Mouse (Mus musculus) cerebellum, adult 11 months (tissue): ENCODE data around the gene Dock1.

Experiments used
- DNase-seq: peaks from one replicate; pipeline ENCODE4 v3.0.0; 2022

The Dock1 gene

DNA sequence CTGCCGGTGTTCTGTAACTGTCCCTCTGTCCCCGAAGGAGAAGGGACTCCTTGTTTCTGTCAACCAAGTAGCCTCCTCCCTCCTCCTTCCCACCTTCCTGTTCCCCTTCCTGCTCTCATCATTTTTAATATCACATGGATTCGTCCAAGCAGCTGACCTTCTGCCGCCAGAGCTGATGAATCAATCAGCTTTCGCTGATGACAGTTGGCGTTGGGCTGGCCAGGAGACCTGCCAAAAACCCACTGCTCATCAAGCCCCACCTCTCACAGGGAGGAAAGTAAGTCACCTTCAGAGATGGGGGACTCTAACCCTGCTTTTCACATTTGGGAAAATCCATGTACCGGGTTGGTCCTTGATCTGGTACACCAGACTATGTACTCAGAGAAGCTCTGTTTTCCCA is 87.2 kb downstream of the Dock1 start:
- DNase-seq, result no peak

DNA sequence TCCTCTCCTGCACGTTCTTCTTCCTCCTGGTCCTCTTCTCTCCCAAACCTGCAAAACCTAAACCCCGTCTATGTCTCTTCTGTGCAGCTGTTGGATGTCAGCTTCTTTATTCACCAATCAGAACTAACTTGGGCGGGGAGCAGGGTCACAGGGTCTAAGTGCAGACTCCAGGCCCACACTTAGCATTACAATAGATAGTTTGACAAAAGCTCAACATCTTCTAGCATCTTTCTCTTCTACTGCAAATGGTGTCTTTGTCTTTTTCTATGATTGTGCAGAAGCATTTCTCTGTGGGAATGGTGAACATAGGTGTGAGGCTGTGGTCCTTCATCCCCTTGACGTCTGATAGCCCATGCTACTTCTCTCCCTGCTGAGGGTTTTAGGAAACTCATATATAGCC is 91.3 kb downstream of the Dock1 start:
- no peak for DNase-seq

DNA sequence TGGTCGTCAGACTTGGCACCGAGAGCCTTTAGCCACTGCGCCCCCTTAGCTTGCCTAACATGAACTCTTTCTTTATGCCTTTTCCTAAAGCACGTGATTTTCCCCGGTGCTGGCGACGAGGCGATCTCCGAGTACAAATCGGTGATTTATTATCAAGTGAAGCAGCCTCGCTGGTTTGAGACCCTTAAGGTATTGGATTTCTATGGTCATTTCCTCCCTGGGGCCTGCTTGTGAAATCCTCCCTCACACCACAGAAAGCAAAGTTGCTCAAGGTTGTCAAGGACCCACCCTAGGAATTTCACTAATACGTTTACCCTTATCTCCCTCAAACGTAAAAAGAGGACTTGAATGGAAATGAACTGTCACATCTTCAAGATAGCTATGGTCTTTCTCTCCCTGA is 94.7 kb downstream of the Dock1 start:
- DNase-seq, result no peak

DNA sequence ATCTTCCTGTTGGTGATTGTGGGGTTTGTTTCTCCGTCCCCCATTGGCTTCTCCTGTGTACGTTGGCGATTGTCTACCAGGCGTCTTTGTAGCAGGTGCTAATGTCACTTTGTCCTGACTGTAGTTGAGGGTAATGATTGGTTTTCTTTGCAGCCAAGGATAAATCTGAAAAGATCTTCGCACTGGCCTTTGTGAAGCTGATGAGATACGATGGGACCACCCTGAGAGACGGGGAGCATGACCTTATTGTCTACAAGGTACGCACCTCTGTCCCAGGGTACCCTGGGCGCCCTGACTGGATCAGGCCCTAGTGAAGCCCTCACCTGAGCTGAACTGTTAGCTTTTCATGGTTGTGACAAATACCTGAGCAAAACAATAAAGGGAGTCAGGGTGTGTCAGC is 100.9 kb downstream of the Dock1 start:
- no peak for DNase-seq

DNA sequence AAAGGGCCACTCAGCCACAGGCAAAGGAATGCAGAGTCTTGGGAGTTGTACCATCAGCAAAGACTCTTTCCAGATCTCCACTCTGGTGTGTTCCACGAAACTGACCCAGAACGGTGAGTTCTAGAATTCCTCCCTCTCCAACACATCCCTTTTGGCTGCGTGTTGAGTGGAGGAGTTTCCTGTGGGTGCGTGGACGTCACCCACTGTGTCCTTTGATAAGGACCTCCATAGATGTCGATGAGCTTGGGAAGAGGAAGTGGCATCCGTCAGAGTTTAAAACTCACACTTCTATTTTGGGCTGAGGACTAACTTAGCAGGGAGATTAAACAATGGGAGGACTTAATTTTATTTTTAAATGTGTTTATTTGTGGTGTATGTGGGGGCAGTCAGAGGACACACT is 101.9 kb downstream of the Dock1 start:
- no peak for DNase-seq

DNA sequence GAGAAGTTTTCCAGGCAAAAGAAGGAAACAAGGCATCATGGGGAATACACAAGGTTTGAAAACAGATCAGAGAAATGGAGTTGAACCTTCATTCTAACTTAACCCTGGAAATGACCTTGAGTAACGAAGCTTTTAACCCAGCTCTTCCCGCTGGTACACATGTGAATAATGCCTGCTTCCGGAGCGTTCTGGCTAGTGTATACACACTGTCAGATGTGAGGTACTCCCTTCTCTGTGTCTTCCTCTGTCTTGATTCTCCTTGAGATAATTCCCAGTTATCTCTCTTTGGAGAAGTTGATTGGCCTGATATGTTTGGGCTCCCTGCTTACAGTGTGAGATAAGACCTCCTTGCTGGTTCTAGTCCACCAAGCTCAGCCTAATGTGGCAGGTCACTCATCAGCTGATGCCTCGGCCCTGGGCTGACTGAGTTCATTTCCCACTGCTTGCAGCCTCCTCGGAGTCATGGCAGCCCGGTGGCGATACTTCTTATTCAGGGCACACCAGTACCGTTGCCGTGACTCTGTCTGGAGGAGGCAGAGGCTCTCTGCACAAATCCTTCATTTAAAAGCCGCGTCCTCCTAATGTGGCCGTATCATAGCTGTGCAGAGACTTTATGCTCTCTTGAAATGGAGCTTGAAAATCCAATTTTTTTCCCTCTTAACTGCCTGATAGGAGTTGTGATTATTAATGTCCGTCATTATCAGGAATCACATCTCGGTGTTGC is 102.6 kb downstream of the Dock1 start:
- DNase-seq, result no peak

DNA sequence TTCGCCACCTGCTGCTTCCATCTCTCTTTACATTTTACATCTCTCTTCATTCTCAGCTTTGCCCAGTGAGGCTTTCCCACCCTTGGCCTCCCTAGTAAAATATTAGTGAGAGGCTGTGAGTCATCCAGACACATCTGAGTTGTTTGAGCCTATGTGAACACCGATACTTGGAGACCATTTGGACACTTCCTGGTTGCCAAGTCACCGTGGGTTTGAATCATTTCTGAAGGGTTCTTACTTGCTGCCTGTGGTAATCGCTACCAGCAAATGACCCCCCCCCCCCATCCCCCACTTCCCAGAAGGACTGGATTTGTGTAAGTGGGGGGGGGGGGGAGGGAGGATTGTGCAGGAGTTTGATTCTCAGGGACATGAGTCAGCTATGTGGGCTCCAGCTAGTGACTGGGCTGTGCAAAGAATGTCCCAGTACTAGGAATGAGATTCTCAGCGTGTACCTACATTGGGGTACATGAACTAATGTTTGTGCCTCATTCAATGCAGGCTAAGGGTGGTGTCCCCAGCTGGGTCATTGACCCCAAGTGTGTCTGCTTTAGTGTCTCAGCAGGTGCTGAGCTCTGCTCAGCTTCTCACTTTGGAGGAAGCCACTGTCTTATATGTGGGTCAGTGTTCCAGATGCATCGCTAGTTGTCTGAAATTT is 103.4 kb downstream of the Dock1 start:
- no peak for DNase-seq

DNA sequence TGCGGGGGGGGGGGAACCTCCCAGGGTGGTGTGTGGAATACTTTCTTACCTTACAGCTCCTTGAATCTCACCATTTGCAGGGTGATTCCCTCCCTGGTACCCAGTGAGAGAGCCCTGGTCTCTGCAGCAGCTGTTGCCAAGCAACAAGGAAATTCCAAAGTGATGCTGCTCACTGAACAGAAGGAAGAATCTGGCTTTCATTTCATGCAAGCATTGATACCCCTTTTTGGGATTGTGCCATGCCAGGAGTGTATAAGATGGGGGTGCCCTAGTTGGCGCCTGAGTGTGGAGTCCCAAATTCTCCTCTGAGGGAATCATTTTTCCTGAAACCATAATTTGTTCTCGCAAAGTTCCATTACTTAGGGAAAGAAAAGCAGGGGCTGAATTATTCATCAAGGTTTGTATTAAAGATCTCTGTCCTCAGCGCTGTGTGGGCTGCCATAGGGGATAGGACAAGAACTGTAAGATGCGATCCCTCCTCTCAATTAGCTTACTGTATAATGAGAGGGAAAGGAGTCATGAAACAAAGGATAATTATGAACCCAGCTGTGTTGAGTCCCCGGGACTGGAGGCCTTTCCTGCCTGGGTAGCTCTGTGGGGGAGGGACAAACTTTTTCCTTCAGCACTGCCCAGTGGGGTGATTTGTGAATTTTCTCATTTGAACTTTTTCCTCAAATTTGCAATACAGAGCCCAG is 104.2 kb downstream of the Dock1 start:
- no peak for DNase-seq

DNA sequence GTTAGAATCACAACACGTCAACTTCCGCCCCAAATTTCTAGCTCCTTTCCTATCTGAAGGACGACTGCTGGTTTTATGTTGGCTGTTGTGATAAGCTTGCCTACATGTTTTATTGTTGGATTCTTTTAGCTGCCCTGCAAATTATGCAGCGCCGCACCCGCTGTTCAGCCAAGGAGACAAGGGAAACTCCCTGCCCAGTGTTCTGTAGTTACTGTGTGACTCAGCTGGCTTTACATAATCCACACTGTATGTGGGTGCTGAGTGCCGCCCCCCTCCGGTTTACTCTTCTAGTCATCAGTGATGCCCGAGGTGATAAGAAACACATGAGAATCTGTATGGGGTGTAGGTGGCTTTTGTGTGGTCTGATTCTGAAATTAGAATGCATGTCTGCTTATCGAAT is 105.2 kb downstream of the Dock1 start:
- DNase-seq, result no peak

DNA sequence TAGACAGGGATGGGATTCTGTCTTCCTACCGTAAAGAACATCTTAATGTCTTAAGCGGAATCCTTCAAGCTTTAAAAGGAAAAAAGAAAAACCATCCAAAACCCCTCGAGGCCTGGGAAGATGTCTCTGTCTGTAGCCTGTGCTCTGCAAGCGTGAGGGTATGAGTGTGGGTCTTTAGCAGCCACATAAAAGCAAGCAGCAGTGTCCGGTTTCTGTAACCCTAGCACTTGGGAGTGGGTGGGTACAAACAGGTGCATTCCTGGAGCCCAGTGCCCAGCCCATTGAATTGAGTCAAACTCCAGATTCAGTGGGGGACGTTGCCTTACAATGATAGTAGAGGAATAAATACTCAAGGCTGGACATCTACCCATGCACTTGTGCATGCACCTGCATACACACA is 105.9 kb downstream of the Dock1 start:
- DNase-seq, result no peak

DNA sequence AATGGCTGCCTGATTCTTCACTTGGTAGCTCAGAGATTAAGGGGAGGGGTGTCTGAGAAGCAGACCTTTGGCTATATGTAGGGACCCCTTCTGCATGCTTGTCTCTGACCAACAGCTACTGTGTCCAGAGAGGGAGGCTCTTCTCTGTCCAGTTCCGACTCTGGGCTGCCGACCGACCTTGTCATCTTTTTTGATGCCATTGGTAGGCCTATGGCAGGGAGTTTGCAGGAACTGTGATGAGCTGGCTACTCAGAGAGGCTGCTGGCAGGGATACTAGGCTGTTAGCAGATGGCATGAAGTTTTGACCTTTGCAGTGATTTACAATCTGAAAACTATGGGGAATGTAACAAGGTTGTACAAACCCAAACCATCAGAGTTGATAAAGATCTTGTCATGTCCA is 109.3 kb downstream of the Dock1 start:
- no peak for DNase-seq

DNA sequence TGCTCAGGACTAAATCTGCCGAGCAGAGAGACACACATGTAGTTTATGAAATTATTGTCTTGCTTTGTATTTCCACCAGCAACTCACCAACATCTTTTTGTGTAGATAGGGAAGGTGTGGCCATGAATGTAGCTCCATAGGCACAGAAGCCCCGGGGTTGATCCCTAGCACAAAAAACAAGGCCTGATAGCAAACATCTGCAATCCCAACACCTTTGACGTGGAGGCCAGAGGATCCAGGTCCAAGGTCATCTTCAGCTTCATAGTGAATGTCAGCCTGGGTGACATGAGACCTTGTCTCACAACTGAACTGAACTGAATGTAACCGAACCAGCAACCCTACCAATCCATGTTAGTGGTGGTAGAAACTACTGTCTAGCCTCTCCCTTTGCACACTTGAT is 116.7 kb downstream of the Dock1 start:
- DNase-seq, result no peak

DNA sequence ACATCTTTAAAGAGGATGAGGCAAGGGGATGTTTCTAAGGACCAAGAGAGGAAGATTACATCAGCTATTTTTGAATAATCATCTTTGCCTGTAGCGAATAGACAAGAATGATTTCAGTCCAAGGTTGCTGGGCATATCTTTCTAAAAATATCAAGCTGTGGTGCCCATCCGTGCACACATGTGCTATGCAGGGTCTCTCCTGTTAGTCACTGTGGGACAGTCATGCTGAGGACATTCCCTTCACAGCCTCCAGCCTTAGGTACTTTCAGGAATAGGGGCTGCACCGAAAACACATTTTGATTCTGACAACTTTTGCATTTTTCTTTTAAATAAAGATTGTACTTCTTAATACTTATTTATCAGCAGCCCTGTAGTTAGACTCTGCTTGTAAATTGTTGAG is 124.4 kb downstream of the Dock1 start:
- no peak for DNase-seq

DNA sequence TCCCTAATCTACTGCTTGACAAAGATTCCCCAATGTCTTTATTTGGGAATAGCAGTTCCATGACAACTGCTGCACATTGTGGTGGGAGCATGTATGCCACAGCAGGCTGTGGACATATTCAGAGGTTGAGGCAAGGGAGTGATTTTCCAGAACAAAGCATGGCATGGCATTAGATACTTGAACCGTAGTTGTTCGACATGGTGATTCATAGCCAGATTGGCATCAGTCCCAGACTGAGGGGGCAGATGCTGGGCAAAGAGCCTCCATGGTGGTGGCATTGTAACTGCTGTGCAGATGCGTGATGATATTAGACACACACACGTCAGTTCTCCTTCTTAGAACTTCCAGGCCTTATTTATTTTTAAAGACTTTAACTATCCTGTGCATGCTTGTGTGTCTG is 129.6 kb downstream of the Dock1 start:
- DNase-seq, result no peak

DNA sequence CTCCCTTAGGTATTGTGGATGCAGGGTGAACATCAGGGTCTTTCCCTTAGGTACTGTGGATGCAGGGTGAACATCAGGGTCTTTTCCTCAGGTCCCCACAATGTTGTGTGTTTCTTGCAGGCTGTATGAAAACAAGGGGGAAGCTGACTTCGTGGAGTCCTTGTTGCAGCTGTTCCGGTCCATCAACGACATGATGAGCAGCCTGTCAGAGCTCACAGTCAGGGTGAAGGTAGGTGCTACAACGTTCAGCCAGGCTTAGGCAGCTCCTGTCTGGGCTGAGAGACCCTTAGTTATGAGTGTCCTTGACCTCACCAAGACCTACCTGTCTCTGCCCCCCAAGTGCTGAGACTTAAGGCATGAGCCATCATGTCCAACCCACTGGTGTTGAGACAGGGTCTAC is 134.0 kb downstream of the Dock1 start:
- no peak for DNase-seq

DNA sequence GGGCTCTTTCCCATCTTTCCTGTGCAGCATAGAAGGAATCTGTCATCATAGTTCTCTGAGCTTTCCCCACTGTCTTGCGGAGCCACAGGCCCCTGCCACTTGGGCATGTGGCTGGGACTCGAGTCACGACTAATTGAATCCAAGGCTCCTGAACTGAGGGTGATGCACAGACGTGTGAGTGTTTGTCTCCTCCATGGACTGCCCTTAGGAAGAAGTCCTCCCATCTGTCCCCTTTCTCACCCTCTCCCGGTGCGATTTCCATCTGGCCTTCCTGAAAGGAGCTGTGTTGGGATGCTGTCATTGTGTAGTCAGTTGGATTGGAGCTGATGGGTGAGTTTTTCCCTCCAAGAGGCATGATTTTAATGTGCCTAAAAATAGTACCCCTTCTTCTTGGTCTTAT is 136.3 kb downstream of the Dock1 start:
- DNase-seq, result no peak

DNA sequence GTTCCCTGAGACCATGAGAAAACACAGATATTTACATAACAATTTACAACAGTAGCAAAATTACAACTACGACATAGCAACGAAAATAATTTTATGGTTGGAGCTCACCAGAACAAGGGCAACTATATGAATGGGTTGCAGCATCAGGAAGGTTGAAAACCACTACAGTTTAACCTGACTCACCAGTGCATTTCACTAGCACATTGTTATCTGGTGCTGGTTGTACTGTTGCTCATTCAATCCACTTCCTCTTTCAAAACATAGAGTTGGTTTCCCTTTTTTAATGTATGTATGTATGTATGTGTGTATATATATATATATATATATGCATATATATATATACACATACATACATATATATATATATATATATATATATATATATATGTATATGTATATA is 138.0 kb downstream of the Dock1 start:
- no peak for DNase-seq

DNA sequence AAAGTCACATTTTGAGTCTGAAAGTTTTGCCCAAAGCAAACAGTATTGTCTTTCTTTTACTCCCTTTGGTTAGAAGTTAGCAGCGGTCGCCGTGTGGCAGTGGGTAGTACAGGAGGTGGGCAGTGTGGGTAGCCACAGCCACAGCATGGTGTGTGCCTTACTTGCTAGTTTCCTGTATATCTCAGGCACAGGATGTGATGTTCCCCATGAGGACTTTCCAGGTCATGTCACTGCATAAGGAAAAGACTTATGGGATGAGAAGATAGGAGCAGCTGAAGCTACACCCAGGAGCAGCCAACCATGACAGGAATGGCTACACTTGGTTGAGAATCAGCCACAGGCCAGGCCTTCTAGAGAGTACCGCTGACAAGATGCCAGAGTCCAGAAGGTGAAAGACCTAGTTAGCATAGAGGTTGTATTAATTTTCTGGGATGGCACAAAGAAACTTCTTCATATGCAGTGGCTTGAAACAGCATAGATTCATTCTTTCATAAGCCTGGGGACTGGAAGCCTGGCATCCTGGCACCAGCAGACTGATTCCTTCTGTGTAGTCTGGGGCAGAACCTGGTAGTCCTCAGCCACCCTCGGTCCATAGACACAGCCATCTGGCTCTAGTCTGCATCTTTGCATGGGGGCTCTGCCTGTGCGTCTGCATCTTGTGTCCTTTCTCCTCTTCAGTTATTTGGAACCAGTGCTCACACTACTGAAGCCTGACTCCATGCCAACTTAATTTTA is 139.0 kb downstream of the Dock1 start:
- DNase-seq, result no peak

DNA sequence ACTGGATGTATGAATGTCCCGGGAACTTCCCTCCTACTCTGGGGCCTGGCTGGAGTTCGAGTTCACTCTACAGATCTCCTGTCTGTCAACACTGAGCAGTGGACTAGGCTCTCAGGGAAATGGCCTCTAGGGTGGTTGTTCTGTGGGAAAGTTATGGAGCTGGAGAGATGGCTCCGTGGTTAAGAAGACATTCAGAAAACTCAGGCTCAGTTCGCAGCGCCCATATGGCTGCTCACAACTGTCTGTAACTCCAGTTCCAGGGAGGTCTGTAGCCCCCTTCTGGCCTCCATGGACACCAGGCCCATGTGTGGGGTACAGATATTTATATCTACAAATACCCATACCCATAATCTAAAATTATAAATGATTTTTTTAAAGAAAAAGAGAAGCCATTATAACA is 148.0 kb downstream of the Dock1 start:
- DNase-seq, result no peak

DNA sequence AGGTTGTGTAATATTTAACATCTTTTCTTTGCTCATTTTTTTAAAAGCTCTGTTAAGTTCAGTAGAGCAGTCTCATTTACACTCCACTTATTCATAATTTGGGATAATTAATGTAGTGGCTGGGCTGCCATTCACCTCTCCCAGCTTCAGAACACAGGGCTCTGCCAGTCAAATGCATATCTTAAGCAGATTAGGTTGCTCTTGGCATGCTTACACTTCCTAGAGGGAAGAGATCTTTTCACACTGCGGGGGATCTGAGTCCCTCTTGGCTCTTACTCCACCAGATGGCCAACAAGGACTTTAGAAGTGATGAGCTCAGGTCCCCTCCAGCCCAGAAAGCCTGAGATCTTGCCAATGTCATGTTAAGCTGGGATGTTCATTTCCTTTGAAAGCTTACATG is 150.8 kb downstream of the Dock1 start:
- no peak for DNase-seq

DNA sequence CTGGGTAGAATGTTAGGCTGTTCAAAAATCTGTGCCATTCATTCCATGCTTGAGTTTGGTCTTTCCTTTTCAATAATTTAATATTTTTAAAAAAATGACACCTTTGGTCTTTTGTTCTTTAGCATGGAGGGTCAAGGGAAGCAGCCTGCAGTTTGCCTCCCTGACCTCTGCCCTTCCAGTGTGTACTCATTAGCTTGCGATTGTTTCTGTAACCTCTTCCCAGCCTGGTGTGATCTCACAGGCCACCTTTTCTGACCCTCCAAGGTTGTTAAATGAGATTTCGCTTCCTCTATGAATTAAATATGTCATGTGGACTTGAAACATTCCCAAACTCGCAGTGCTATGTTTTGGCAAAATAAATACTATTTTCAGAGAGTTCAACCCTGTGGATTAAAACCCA is 151.6 kb downstream of the Dock1 start:
- DNase-seq, result no peak

DNA sequence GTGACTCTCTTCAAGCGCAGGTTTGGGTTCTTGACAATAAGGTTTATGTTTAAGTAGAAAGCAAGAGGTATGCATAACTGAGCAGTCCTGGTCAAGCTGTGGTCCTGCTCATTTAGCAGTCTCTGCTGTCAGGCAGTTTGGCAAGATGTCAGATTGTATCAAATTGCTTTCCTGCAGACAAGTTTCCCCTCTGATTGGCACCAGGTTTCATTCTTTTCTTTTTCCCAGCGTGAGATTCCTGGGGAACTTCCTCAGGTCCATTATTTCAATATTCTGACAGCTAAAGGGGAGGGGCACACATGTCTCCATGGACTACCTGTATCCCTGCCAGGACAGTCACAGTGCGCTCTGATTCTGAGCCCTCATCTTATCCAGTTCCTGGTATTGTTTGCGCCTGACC is 153.4 kb downstream of the Dock1 start:
- DNase-seq, result no peak

DNA sequence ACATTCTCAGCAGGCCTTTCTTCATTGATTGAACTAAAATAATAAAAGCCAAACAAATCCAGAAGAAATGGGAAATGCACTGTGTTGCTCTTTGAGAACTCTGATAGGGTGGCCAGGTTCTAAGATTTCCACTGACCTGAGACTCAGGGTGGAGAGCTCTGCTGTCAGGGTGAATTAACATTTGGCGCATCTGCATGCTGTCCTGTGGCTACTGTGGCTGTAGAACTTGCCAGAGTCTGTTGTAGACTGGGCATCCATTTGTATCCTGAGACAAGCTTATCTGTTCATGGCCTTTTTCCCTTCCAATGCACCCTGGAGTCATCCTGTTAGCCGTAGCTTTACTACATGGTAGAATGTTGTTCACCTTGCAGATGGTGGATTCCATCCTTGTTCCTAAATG is 169.6 kb downstream of the Dock1 start:
- DNase-seq, result no peak

DNA sequence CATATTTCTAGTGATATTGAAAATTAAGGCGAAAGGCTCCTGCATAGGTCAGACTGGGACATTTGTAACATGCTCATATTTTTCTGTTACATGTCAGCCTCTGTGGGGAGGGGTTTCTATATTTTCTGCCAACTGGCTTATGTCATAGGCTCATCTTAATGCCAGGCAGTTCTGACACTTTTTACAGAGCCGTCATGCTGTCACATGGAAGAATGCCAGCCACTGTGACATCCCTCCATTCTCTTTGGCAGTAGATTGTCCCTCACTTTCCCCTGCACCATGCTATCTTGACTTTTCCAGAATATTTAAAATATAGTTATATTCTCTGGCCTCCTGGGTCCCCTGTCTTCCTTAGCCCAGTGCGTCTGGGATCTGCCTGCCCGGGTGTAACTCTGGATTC is 172.3 kb downstream of the Dock1 start:
- DNase-seq, result no peak
